Mouse (Mus musculus): ENCODE results near the gene Tprkb.
"Not testable (repeated sequence)": the region's sequence is repeated elsewhere in the genome, so short reads cannot be mapped to it uniquely, and the experiment has no call there.

Gene Tprkb

GRCm38 (mm10) chr6:85915539-85916513 lies 4.2 kb downstream of the Tprkb start, which contains the start of gene Nat8f1:
TSS of gene Nat8f1 (minus strand) at chr6:85915687.
- peak; percentile 80 for DNase-seq (ENCODE audit: low spot score)

DNA sequence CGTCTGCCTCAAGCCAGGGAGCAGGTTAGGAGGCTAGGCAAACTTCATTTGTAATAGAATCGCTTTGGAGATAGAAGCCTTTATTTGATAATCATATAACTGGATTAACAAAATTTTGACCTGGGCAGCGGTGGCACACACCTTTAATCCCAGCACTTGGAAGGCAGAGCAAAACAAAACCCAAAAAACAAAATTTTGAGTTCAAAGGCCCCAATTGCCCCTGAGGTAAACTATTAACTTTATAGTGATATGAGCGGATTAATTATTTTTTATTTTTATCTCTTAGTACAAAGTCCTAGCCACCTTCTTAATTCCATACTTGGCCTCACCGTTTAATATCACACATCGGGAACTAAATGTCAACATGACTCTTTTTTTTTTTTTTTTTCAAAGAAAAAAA lies 4.9 kb downstream of the Tprkb start:
- DNase-seq (ENCODE audit: low spot score) = no peak

GRCm38 (mm10) chr6:85918341-85918740 lies 6.7 kb downstream of the Tprkb start:
- DNase-seq (ENCODE audit: low spot score) = not testable (repeated sequence)

DNA sequence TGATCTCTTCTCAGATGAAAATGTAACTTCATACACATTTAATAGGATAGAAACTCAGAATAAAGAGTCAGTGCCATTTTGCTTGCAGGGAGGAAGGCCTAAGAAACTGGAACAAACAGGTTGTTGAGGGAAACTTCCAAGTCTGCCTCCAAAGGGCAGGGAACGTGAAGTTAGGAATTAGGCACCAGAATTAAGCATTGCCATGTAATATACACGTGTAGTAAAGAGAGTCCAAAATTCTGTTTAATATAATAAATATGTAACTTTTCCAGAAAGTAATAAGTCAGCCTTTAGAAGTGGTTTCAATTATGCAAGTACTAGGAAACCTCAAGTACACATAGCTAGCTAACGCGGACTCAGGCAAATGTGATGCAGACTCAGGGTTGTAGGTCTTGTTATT lies 7.7 kb downstream of the Tprkb start:
- no peak for DNase-seq (ENCODE audit: low spot score)

DNA sequence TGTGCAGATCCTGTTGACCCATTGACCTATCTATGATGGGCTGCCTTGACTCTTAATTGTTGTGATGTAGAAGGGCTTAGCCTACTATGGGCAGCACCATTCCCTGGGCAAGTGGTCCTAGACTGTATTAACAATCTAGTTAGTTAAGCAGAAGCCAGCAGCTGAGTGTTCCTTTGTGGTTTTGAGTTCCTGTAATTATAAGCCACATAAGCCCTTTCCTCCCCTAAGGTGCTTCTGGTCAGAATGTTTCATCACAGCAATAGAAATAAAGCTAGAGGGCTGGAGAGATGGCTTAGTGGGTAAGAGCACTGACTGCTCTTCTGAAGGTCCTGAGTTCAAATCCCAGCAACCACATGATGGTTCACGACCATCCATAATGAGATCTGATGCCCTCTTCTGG lies 12.0 kb downstream of the Tprkb start:
- no peak for DNase-seq (ENCODE audit: low spot score)

DNA sequence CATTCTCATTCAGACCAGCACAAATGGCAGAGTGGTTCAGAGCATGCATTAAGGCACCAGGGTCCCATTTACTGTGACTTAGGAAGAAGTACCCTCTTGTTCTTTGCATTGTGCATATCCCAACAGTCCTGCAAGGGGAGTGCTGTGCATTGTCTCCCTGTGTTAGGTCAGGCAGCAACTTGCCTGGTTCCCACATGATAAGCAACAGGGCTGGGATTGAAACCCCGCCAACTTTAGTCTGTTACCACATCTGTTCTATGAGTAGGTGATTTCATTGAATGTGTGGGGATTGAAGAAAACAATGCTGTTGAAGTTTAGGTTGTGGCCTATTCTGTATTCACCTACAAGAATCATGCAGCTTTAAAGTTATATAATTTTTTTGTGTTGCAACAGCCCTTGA lies 15.0 kb downstream of the Tprkb start:
- DNase-seq (ENCODE audit: low spot score) = no peak

DNA sequence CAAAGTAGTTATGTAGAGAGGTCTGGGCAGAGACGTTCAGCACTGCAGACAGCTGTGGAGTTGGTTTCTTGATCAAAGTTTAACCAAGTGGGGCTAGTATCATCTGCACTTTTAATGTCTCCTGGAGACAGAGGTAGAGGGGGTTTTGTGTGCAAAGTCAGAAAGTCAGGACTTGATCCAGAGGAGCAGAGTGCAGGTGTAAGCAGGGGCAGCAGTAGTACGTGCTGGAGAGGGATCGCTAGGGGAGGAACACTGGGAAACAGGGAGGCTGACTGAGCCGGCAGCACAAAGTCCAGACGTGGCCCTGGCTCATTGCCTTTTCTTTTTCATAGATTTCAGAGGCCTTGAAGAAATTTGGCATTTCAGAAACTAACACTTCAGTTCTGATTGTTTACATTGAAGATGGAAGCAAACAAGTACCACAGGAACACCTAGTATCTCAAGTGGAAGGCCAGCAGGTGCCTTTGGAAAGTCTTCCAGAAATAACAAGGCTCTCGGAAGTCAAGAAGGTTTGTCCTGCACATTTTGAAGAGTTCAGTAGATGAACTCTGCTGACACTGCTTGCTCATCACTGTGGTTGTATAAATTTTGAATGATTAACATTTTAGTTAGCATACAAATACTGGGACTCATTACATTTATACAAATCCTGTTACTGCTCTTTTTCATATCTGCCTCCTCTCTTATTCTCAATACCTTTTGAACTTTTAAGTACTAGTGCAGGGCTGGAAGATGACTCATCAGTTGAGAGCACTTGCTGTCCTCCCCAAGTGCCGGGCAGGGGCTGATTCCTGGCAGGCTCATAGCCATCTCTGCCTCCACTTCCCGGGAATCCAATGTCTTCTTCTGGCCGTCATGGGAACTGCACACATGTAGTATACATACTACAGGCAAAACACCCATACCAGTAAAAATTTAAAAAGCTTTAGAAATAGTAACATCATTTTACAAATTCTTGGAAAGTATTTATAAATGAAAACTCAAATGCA lies 16.1 kb downstream of the Tprkb start:
- no peak for DNase-seq (ENCODE audit: low spot score)

- no peak for DNase-seq (ENCODE audit: low spot score)
Measured at GRCm38 (mm10) chr6:85929312-85929711, 17.6 kb downstream of the Tprkb start.

DNA sequence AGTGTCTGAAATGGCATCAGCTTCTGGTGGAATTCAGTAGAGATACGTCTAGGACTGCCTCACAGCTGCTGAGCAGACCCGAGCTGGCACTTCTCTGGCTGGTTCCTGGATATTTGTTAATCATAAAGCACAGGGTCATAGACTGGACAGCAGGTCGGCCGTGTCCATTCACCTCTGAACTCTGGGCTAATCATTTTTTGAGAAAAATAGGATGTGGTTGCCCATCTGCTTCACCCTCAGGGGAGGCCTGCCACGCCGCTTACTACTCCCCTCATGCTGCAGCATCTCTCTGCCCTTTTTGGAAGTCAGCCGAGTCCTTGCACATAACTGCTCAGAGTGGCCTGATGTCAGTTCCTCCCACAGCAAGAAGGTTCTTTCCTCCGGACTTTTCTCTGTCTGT lies 22.4 kb downstream of the Tprkb start:
- no peak for DNase-seq (ENCODE audit: low spot score)

GRCm38 (mm10) chr6:85935646-85936045 lies 24.0 kb downstream of the Tprkb start:
- DNase-seq (ENCODE audit: low spot score) = no peak

- peak; percentile 82 for DNase-seq (ENCODE audit: low spot score)
Measured at GRCm38 (mm10) chr6:85936508-85937465, 25.1 kb downstream of the Tprkb start.

GRCm38 (mm10) chr6:85938701-85939100 lies 27.0 kb downstream of the Tprkb start:
- DNase-seq (ENCODE audit: low spot score) = no peak

DNA sequence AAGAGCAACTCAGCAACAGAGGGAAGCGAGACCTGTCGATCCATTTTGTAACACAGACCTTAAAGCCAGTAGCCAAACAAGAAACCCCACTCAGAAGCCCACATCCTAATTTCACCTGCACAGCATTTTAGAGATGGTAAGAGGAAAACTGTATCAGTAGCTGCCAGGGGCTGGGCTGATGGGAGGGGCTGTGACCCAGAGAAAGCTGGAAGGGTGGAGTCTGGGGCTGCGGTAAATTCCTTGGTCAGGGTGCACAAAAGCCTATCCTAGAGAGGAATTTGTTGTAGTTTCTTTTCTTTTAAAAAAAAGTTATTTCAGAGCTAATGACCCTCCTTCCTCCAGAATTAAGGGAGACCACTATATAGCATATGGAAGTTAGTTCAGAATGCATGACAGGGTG lies 30.8 kb downstream of the Tprkb start:
- no peak for DNase-seq (ENCODE audit: low spot score)

DNA sequence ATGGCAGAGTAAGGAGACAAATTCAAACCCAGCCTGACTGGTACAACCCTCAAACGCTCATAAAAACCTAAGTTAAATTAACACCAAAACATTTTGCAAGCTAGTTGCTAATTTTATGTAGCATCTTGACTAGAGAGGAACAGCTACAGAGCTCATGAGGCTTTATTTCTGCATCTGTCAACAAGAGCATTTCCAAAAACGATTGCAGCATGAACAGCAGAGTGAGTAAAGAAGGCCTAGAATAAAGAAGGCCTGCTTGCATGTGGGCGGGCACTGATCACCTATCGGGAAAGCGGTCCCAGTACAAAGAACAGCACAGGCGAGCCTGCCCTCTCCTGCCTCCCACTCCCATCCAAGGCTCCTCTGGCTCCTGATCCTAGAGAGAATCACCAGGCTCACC lies 36.9 kb downstream of the Tprkb start:
- DNase-seq (ENCODE audit: low spot score) = no peak

DNA sequence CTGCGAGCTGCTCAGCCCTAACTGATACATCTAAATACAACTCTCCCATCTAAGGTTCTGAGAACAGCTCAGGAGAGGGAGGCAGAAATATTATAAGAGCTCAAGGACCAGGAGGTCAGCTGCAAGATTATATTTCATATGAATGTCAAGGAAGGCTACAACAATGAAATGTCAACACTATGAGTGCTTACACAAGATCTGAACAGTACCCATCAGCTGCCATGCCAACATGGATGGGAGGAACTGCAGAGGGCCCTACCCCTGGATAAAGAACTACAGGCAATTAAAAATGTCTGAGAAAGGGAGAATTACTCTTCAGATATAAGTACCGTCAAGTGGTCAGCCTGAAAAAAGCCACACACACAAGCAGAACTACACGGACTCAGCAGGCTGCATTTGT lies 45.9 kb downstream of the Tprkb start:
- DNase-seq (ENCODE audit: low spot score) = no peak

GRCm38 (mm10) chr6:85961101-85962091 lies 49.7 kb downstream of the Tprkb start, which contains the start of gene Dusp11:
TSS of gene Dusp11 (minus strand) at chr6:85961667.
- DNase-seq (ENCODE audit: low spot score) = peak; percentile 88

GRCm38 (mm10) chr6:85966081-85966480 lies 54.4 kb downstream of the Tprkb start:
- not testable (repeated sequence) for DNase-seq (ENCODE audit: low spot score)

GRCm38 (mm10) chr6:85966686-85967085 lies 55.0 kb downstream of the Tprkb start:
- no peak for DNase-seq (ENCODE audit: low spot score)

DNA sequence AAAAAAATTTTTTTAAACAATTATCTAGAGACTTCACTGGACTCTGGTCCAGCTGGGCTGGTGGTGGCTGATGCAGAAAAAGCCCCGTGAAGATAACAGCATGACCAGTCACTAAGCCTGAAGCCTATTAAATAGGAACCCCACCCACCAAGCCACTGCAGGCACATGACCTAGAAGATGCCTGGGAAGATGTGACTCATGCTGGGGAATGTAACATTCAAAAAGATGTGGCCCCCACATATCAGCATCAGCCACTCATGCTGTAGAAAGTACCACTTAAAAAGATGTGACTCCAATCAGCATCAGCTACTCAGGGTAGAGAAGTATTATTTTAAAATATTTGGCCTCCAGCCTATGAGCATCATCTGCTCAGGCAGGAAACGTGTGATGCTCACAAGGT lies 58.2 kb downstream of the Tprkb start:
- DNase-seq (ENCODE audit: low spot score) = no peak

DNA sequence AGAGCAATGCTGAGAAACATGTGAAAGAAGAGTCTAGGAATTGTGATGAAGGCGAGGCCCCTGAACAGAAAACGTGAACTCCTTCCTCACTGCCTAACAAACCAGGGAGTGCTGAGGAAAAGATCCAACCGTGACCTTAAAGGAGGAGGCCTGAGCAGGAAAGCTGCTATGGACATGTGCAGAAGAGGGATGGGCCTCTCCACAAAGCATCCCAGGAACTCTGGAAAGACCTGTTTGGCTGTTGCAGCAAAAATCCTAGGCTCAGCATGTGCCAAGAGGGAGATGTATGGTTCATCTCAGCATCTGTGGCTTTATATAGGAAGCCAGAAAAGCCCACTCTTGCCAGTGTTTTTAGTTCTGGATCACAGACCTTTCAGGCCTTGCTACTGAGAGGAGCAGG lies 61.0 kb downstream of the Tprkb start:
- no peak for DNase-seq (ENCODE audit: low spot score)
